Mouse (Mus musculus) layer of hippocampus, postnatal 10 days (tissue): ENCODE results near the gene Soga1. TPM values are rescaled to one million over a fixed set of nuclear protein-coding genes. Genes with fewer than 3 reads are reported as not detected.
A peak's percentile ranks its signal among the peaks of the same experiment; 100 is the strongest.

Experiments used
- DNase-seq, 2 experiments: peaks; one replicate each; pipeline ENCODE4 v3.0.0; 2021; ENCODE audit warnings: low spot score in 2 of 2
- long read RNA-seq: library from polyadenylated mRNA; stranded (forward); transcript quantifications from one replicate; pipeline ENCODE4 v2.0.0, GENCODE M21; 2023
- total RNA-seq, 2 experiments: library from RNA; stranded (reverse); gene quantifications; 2 replicates each; pipeline ENCODE4 v1.2.3; 2021

Soga1 gene
- 10 to 100 TPM; 74.1 to 79.6 TPM for total RNA-seq
- long read RNA-seq, partial matches to known transcripts, result 3 of 5 reads
- long read RNA-seq, other reads (novel, unspliced or antisense), result 2 of 5 reads

DNA sequence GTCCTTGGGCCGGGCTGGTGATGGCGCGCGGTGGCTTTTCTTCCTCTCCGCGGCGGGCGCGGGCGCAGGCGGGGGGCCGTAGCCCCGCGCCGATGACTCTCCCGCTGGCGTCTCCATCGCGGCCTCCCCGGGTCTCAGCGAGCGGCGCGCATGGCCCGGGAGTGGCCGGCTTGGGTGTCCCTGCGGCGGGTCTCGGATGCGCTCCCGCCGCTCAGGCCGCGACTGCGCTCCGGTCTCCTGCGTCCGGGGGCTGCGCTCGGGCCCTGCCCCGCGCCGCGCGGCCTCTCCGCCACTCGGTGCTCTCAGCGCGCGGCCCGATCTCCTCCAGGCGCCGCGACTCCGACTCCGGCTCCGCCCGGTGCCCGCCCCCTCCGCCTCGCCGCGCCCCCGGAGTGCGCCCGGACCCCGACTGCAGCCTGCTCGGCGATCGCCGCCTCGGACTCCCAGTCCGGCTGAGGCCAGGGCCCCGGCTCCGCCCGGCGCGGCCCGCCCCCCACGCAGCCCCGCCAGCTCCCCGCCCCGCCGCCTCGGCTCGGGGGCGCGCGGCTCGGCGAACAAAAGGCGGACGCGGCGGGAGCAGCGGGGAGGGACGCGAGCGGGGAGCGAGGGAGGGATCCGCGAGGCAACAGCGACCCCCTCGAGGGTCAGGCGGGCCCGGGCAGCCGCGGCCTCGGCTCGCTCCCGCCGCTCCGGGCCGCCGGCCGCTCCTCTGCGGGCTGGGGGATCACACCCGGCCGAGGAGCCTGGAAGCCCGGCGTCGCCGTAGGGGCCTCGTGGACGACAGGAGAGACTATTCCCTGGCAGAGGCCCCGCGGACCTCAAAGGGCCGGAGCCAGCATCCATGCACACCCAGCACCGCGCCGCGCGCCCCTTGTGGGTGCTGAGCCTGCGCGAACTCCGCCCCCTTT, at the start of gene Soga1:
TSS of gene Soga1 (minus strand) at position 462 of the 908 bp plus-strand sequence.
- DNase-seq, result peak; percentile 86 to 92

DNA sequence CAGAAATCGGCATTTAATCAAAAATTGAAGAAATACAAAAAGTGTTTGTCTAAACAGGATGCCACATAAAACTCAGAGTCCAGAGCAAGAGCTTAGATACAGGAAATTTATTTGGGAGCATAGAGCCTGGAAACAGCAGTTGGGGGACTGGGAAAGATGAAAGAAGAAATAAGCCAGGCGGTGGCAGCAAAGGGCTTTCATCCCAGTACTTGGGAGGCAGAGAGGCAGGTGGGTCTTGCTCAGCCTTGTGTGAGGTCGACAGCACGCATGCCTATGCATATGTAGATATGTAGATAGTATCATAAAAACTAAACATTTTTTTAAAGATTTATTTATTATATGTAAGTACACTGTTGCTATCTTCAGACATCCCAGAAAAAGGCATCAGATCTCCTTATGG, 49.0 kb upstream of the Soga1 start:
- DNase-seq, result peak; percentile 16 to 28

DNA sequence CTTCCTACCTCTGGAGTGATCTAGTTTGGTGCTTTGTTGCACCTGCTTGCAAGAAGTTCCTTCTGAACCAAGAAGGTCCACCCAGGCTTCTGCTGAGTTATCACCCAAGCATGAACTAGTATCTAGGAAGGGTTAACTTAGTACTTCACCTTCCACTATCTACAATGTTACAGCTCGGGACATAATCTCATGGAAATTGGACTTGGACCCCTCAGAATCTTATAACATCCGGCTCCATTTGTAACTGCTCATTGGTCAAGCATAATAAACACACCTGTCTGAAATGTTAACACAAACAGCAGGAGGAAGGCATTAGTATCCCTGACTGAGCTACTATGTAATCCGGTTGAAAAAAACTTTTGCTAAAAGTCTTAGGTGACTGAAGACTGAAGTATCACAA, 48.3 kb upstream of the Soga1 start:
- no peak for DNase-seq

DNA sequence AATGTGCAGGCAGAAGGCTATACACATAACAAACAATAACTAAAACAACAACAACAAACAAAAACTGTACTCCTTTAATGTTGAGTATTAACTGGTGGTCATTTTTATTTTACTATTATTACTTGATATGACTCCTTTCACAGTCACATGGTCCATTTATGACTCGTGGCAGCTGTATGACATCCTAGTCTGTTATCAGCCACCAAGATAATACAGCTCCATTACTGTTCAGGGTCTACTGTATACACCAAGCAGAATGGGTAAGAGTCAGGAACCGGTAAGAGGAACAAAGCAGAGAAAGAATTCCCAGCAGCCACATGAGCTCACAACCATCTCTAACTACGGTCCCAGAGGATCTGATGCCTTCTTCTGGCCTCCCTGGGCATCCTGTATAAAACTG, 46.2 kb upstream of the Soga1 start:
- DNase-seq, result no peak

DNA sequence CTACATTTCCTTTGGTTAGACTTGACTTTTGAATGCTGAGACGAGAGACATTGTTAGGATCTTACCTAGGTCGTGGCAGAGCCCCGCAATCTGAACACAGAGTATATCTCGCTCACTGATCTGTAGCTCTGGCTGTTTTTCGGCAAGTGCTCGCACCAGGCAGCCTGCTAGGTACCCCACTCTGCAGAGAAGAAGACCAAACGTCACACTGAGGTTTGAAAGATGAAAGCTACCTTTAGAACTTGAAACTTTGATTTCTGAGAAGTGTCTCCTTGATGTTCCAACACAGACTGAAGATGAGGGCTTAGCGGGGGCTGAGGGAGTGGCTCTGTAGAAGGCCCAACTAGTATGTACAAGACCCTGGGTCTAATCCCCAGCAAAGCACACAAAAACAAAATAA, 42.7 kb upstream of the Soga1 start:
- DNase-seq, result no peak

- no peak for DNase-seq
These were observed 40.0 kb upstream of the Soga1 start for GRCm38 (mm10) chr2:157119075-157119474.

- no peak for DNase-seq
These were observed 39.5 kb upstream of the Soga1 start for GRCm38 (mm10) chr2:157118556-157118955.

DNA sequence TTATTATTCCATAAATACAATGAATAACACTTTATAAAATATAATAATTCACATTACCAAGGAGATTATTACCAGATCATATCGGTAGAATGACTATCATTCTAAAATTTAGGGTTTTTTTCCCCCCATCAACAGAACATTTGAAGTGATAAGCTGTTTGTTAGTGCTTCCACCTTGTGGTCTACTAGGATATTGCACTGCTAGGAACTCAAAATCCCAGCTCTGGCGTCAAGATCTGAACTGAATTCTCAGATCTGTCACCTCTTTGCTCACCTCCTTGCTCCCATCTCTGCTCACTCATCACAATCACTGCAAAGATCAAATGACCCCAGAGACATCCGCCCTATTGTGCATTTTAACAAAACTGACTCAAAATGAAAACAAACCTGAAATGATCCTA, 37.9 kb upstream of the Soga1 start:
- no peak for DNase-seq

DNA sequence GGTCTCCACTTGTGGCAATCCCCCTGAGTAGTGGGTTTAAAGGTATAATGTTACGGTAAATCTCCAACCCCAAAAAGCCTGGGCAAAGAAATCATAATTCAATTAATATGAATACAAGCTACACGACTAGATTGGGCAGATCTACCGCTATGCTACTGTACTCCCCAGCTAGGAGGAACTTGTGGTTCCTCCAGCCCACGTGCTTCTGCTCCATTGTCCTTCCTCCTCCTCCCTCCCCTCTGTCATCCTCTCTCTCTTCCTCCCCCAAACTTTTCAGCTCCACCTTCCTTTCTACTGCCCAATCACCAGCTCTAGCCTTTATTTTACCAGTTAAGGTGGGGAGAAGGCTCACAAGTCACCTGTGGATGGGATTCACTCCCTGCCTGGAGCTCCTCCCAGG, 29.2 kb upstream of the Soga1 start:
- DNase-seq, result no peak

- no peak for DNase-seq
These were observed 25.4 kb upstream of the Soga1 start for GRCm38 (mm10) chr2:157104454-157104853.

GRCm38 (mm10) chr2:157102256-157102655, 23.2 kb upstream of the Soga1 start:
- no peak for DNase-seq

- no peak for DNase-seq
These were observed 22.6 kb upstream of the Soga1 start for GRCm38 (mm10) chr2:157101650-157102049.

- no peak for DNase-seq
These were observed 21.2 kb upstream of the Soga1 start for GRCm38 (mm10) chr2:157100319-157100605.

DNA sequence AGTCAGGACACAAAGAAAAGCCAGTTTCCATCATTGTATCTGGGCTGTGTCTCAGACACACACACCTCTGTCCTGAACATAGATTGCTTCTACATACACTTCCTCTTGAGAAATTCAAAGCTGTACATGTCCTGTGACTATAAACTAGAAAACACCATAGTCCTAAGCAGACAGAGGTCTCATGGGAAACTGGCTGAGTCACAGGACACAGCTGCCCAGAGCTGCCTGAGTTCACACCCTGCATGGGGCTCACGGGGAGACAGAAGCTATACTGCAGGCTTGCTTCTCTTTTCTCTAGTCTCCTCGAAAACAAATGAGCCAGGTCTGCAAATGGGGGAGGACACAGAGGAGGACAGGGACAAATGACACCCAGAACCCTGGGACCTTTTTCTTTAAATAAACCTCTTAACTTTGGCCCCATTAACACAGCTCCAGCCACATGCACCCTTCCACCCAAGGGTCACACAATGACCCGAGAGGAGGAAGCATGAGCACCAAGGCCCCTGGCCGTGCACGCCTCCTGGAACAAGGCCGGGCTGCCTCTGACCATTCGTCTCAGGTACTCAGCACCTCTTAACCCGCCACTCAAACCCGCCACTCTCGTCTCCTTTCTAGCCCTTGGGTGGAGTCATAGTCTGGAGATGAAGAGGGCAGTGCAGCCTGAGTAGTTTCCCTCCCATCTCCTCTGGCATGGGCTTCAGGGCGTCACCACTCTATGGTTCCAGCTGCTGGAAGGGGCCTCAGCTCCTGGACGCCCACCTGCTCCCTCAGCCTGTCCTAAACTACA, 20.7 kb upstream of the Soga1 start:
- no peak for DNase-seq

- DNase-seq, result peak; percentile 85 to 87
These were observed 16.1 kb upstream of the Soga1 start for GRCm38 (mm10) chr2:157095005-157095755.

- DNase-seq, result peak; percentile 53 to 64
These were observed 13.0 kb upstream of the Soga1 start for GRCm38 (mm10) chr2:157092024-157092423.

- no peak for DNase-seq
These were observed 8.7 kb upstream of the Soga1 start for GRCm38 (mm10) chr2:157087536-157088317.

DNA sequence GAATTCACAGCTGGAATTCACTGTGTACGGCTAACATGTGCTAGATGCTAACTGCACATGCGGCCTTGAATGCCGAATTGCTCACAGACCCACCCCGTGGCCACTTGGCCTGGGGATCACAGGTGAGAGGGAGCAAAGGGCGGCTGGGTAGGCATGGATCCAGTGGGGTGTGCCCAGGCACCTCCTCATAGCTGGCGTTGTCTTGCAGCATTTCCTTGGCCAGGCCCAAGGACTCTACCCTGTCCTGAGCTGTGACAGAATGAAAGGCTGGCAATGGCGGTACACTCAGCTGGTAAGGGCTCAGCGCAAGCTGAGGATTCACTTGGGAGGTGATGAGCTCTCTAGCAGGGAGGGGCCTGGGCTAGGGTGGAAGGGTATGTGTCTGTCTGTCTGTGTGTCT, 7.7 kb upstream of the Soga1 start, which contains the start of gene Tldc2:
TSS of gene Tldc2 (plus strand) at position 260 of the 400 bp plus-strand sequence.
- no peak for DNase-seq

GRCm38 (mm10) chr2:157084831-157085585, 6.0 kb upstream of the Soga1 start:
- no peak for DNase-seq

GRCm38 (mm10) chr2:157081960-157082359, 2.9 kb upstream of the Soga1 start:
- DNase-seq, result no peak
